Mouse (Mus musculus) hindbrain, embryonic 11.5 days (tissue): ENCODE results near the gene Hpgd. TPM values are rescaled to one million over a fixed set of nuclear protein-coding genes. Genes with fewer than 3 reads are reported as not detected.
A peak's percentile ranks its signal among the peaks of the same experiment; 100 is the strongest.
"Not testable (repeated sequence)": the region's sequence is repeated elsewhere in the genome, so short reads cannot be mapped to it uniquely, and the experiment has no call there.

Experiments used
- ATAC-seq: fragments of 200-750 bp; cut with Nextera tagmentation; 2 replicates; pipeline ENCODE4 v1.8.0; 2017; ENCODE audit warnings: mild to moderate bottlenecking, moderate TSS enrichment, moderate library complexity; ENCODE audit not compliant: low FRiP score
- DNase-seq: peaks from one replicate; pipeline ENCODE4 v3.0.0-alpha.2; 2015; ENCODE audit warnings: low spot score
- H3K27ac ChIP-seq: fragments of 300-500 bp; sonication (generic); 2 replicates; pipeline ENCODE4 v1.5.1; 2014; ENCODE audit warnings: mild to moderate bottlenecking, low read depth, low read length
- H3K27me3 ChIP-seq: fragments of 300-500 bp; sonication (generic); 2 replicates; pipeline ENCODE4 v1.6.1; 2014; ENCODE audit warnings: mild to moderate bottlenecking, low read length, moderate library complexity, mixed read lengths; ENCODE audit not compliant: control insufficient read depth, insufficient read depth
- H3K36me3 ChIP-seq: fragments of 300-500 bp; sonication (generic); 2 replicates; pipeline ENCODE4 v1.6.1; 2014; ENCODE audit warnings: mild to moderate bottlenecking, low read length, moderate library complexity, mixed read lengths; ENCODE audit not compliant: control insufficient read depth, insufficient read depth
- H3K4me1 ChIP-seq: fragments of 300-500 bp; sonication (generic); replicated peaks from 2 replicates; pipeline ENCODE4 v1.6.1; 2014; ENCODE audit warnings: low read length, mixed read lengths; ENCODE audit not compliant: control insufficient read depth, insufficient read depth
- H3K4me2 ChIP-seq: fragments of 300-500 bp; sonication (generic); replicated peaks from 2 replicates; pipeline ENCODE4 v1.6.1; 2014; ENCODE audit warnings: mild to moderate bottlenecking, low read depth, low read length
- H3K4me3 ChIP-seq: fragments of 300-500 bp; sonication (generic); 2 replicates; pipeline ENCODE4 v1.5.1; 2014; ENCODE audit warnings: low read depth, low read length
- H3K9ac ChIP-seq: fragments of 300-500 bp; sonication (generic); 2 replicates; pipeline ENCODE4 v1.6.1; 2014; ENCODE audit warnings: low read depth, low read length
- H3K9me3 ChIP-seq: fragments of 300-500 bp; sonication (generic); 2 replicates; pipeline ENCODE4 v1.6.1; 2016; ENCODE audit warnings: low read length; ENCODE audit not compliant: control insufficient read depth
- WGBS: fragments of 180-500 bp; shearing (Covaris S2); extraction: QIAGEN DNeasy Blood & Tissue Kit; methylation state at CpG from one replicate; pipeline ENCODE4 v1.1.7; 2014; 5-methylcytosine and 5-hydroxymethylcytosine counted together
- polyA plus RNA-seq: library from polyadenylated mRNA; unstranded; fragments of >200 nt; fragmentation: Nextera tagmentation; extraction: Ambion mirVana; gene quantifications from 2 replicates; pipeline ENCODE4 v1.2.1, GENCODE M21; 2014

The Hpgd gene
- polyA plus RNA-seq, 1 experiment from 2014 or later: 19.4 TPM

DNA sequence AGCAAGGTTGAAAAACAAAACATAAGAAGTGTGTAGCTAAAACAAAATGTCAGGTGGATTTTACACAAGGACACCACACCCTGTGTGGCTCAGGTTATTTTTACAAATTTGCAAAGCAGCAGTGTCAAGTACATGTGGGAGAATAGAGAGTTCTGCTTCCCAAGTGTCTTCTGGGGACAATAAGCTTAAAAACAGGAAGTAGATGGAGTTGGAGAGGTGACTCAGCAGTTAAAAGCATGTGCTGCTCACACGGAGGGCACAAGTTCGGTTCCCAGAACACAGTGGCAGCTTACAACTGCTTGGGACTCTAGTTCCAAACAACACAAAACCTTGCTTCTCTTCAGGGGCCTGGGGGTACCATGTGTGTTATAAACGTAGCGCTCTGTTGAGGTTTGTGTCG, 5.0 kb downstream of the Hpgd start:
- no peaks in the 10 kb centered on the region for H3K36me3 ChIP-seq
- H3K4me3 ChIP-seq: no peak overlapping the region
- H3K4me1 ChIP-seq: no peaks in the 10 kb centered on the region
- ATAC-seq: no peak
- H3K9me3 ChIP-seq: no peaks in the 10 kb centered on the region
- H3K9ac ChIP-seq: no peak overlapping the region
- peaks cover 2% of the 10 kb centered on the region; the same call in 1 of the 2 replicates for H3K27me3 ChIP-seq
- 72% methylated on average over 5 of the region's 5 CpGs for WGBS
- no peak for DNase-seq
- H3K4me2 ChIP-seq: no peak overlapping the region
- H3K27ac ChIP-seq: no peak overlapping the region

DNA sequence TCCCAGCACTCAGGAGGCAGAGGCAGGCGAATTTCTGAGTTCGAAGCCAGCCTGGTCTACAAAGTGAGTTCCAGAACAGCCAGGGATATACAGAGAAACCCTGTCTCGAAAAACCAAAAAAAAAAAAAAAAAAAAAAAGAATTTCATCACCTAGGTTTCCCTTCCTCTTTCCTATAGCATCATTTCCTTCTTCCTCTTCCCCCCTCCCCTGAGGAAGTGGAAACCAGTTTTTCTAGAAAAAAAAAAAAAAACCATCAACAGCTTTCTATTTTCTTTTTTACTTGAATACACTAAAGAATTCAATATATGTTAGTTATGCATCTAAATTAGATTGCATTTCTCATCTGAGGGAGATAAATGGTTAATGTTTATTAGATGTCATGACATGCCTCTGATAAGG, 6.9 kb downstream of the Hpgd start:
- not testable (repeated sequence) for H3K27ac ChIP-seq, H3K4me2 ChIP-seq, H3K4me3 ChIP-seq, DNase-seq, ATAC-seq, H3K36me3 ChIP-seq, H3K9ac ChIP-seq, H3K4me1 ChIP-seq, H3K27me3 ChIP-seq, H3K9me3 ChIP-seq
- 91% methylated on average over 3 of the region's 3 CpGs for WGBS

DNA sequence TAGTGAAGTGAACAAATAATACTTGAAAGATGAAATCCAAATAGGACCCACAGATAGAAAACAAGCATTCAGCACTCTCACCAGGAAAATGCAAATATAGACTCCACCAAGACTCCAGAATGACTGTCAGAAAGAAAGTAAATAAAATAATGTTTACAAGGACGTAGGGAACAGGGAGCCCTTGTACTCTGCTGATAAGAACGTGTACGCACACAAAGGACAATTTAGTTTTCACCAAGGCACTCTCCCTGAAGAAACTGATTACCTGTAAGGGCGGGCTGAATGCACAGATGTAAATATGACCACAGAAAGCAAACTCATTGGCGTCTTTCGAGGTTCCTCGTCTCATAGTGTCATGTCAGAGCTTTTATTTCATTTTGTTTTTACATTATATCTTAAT, 10.2 kb downstream of the Hpgd start:
- ATAC-seq (no peak), DNase-seq (no peak)
- Histone ChIP-seq H3K27ac (no peak overlapping the region), H3K4me2 (no peak overlapping the region), H3K27me3 (no peaks in the 10 kb centered on the region), H3K9ac (no peak overlapping the region), H3K9me3 (no peaks in the 10 kb centered on the region), H3K4me1 (no peaks in the 10 kb centered on the region), H3K4me3 (no peak overlapping the region), H3K36me3 (no peaks in the 10 kb centered on the region)
- 84% methylated on average over 7 of the region's 7 CpGs for WGBS

DNA sequence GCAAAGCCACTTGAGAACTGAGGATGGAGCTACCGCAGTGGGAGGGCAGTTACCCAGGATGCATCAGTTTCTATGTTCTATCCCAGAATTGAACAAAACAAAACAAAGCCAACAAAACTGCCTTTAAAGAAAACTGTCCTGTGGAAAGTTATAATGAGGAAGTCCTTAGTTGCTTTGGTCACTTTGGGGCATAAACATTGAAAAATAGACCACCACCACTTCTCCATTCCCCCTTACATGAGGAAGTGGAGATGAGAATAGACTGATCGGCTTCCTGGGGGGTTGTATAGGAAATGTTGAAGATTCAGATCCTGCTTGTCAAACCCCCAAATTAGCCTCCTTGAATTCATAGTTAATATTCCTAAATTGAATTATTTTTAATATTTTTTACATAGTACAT, 19.2 kb downstream of the Hpgd start:
- H3K4me1 ChIP-seq: no peaks in the 10 kb centered on the region
- H3K9ac ChIP-seq: no peak overlapping the region
- no peak for ATAC-seq
- no peaks in the 10 kb centered on the region for H3K36me3 ChIP-seq
- H3K9me3 ChIP-seq: no peaks in the 10 kb centered on the region
- 93% methylated on average over 2 of the region's 2 CpGs for WGBS
- no peak overlapping the region for H3K4me2 ChIP-seq
- DNase-seq: no peak
- no peak overlapping the region for H3K27ac ChIP-seq
- H3K27me3 ChIP-seq: no peaks in the 10 kb centered on the region
- H3K4me3 ChIP-seq: no peak overlapping the region

DNA sequence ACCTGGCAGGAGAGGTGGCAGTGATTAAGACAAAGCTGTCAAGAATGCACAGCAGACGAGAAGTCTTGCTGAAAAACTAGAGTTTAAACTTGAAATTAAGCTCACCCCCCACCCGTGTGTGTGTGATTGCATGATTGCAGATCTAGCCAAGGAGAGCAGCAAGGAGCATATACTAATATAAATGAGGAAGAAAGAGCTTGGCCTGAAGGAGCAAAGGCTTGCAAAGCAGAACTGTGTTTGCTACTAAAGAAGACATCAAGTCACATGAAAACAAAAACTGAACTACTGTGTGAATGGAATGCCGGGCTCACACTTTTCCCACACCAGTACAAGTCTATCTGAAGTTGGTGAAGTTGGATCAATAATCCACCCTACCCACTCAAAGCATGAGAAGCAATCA, 20.8 kb downstream of the Hpgd start:
- Histone ChIP-seq H3K27me3 (no peaks in the 10 kb centered on the region), H3K4me2 (no peak overlapping the region), H3K36me3 (no peaks in the 10 kb centered on the region), H3K9me3 (no peaks in the 10 kb centered on the region), H3K27ac (no peak overlapping the region), H3K4me3 (no peak overlapping the region), H3K9ac (no peak overlapping the region), H3K4me1 (no peaks in the 10 kb centered on the region)
- no peak for ATAC-seq
- no peak for DNase-seq
- 82% methylated on average over 3 of the region's 3 CpGs for WGBS

DNA sequence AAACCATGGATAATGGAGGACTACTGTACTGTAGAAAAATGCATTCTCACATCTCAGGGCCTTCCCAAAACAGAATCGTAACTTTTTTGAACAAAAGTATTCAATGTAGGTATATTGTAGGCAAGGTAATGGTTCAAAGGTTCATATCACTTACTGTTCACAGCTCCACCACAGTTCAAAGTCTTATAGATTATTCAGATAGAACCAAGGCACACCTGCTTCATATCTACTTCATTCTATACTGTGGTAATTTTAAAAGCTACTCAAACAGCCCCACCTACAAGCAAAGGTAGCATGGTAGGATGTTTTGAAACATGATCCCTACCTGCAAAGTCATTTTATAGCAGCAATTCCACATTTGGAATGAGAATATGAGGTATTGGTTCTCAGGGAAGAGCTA, 28.9 kb downstream of the Hpgd start:
- Histone ChIP-seq H3K4me2 (no peak overlapping the region), H3K4me3 (no peak overlapping the region), H3K27me3 (no peaks in the 10 kb centered on the region), H3K4me1 (no peaks in the 10 kb centered on the region), H3K36me3 (no peaks in the 10 kb centered on the region), H3K27ac (no peak overlapping the region), H3K9ac (no peak overlapping the region), H3K9me3 (no peaks in the 10 kb centered on the region)
- DNase-seq (no peak), ATAC-seq (no peak)
- WGBS: 86% methylated on average over 1 of the region's 1 CpGs

DNA sequence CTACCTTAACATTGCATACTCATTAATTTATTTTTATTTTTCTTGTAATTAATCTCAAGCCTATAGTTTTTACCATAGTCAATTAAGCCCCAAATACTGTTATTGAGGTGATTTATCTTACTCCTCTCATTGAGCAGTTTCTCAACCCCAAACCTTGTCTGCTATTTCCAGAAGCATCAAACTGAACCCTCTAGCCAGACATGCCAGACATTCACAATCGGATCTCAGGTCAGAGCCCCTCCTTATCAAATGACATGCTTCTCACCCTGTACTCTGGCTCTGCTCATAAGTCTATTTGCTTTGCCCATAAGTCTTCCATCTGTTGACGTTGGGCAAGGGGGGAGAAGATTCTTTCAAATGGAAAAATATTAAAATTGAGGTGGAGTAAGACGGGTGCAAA, 33.3 kb downstream of the Hpgd start:
- Histone ChIP-seq H3K27ac (no peak overlapping the region), H3K4me3 (no peak overlapping the region), H3K4me2 (no peak overlapping the region), H3K9ac (no peak overlapping the region), H3K4me1 (no peaks in the 10 kb centered on the region), H3K36me3 (no peaks in the 10 kb centered on the region), H3K9me3 (no peaks in the 10 kb centered on the region), H3K27me3 (no peaks in the 10 kb centered on the region)
- WGBS: 62% methylated on average over 3 of the region's 3 CpGs
- DNase-seq: no peak
- ATAC-seq: no peak

DNA sequence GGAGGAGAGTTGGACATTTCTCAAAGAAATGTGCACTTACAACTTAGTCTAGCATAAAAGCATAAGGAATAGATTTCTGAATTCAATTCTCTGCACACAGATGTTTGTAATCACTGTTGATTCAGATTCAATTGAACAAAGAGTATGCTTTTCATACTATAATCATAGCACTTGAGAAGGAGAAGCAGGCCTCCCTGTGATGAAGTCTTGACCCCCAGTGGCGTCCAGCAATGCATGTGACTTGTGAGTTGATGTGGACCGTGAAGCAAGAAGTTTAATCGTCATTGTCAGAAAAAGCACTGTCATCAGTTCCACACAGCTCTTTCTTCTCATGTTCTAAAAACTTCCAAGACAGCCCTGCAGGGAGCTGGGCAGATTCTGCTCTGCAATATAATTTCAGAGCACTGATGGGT, 33.8 kb downstream of the Hpgd start:
- DNase-seq (peak; percentile 3), ATAC-seq (peak; percentile 54; the same call in 1 of the 2 replicates)
- H3K36me3 ChIP-seq: no peaks in the 10 kb centered on the region
- no peak overlapping the region for H3K9ac ChIP-seq
- H3K4me1 ChIP-seq: no peaks in the 10 kb centered on the region
- H3K4me3 ChIP-seq: no peak overlapping the region
- no peaks in the 10 kb centered on the region for H3K9me3 ChIP-seq
- no peak overlapping the region for H3K4me2 ChIP-seq
- no peak overlapping the region for H3K27ac ChIP-seq
- 52% methylated on average over 3 of the region's 3 CpGs for WGBS
- H3K27me3 ChIP-seq: no peaks in the 10 kb centered on the region

DNA sequence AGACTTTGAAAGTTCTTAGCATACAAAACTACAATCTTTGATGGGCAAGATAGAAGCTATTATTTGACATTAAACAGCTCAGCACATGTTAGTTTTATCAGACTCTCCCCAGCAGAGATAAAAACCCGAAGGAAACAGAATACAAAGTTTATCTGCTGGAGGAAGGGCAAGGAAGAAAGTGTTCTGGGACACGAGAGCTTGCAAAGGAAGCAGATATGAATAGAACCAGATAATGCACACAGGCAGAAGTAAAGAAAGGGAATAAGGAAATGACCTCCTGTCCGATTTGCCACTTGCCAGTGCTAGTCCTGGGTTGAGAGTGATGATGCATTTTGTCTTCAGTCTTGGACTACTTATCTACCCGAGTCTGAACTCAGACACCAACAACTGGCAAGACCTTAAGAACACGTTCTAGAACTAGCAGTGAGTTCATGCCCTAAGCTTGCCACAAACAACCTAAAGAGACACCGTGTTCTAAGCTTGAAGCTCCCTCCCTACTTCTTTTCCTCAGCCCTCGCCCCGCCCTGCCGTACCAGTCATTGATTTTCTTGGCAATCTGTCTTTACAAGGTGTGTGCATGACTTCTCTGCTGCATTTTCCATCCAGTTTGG, 41.1 kb downstream of the Hpgd start:
- H3K27me3 ChIP-seq: no peaks in the 10 kb centered on the region
- H3K4me2 ChIP-seq: no peak overlapping the region
- H3K4me3 ChIP-seq: no peak overlapping the region
- DNase-seq (no peak), ATAC-seq (no peak)
- no peak overlapping the region for H3K27ac ChIP-seq
- no peaks in the 10 kb centered on the region for H3K9me3 ChIP-seq
- H3K4me1 ChIP-seq: no peaks in the 10 kb centered on the region
- no peak overlapping the region for H3K9ac ChIP-seq
- no peaks in the 10 kb centered on the region for H3K36me3 ChIP-seq
- 84% methylated on average over 9 of the region's 9 CpGs for WGBS
